Mouse (Mus musculus): ENCODE results near the gene Slc3a2. TPM values are rescaled to one million over a fixed set of nuclear protein-coding genes. Genes with fewer than 3 reads are reported as not detected.

Gene Slc3a2
- polyA plus RNA-seq, 1 experiment, result 207 TPM

DNA sequence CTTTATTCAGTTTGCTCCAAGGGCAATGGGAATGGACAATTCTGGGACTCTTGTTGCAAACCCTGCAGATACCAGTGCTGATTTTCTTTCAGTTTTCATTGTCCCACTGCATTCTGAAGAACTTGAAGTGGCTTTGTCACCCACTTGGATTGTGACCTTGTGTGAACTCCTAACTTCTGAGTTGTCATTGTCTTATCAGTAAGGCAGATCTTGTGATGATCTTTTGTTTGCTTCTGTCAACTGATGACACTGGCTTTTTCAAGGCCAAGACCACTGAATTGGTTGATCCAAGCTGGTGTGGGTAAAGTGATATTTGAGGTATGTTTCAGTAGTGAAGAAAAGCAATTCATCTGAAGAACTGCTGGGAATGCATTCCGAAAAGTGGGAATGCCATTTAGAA is 22.2 kb upstream of the Slc3a2 start:
- H3K4me3 ChIP-seq (ENCODE audit: insufficient read depth, poor library complexity, severe bottlenecking), result no peak overlapping the region

DNA sequence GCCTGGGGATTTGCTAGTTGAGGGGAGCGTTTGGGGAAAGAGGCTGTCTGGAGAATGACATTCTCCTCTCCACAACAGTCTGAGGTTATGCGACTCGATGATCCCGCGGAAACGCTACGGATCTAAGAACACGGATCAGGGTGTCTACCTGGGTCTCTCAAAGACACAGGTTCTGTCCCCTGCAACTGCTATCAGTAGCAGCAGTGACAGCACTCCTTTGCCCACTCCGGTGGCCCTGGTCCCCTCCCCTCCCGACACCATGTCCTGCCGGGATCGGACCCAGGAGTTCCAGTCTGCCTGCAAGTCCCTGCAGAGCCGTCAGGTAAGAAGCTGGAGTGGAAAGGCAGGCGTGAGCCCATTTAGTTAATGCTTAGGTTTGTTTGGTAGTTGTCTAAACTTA is 19.0 kb upstream of the Slc3a2 start:
- peaks cover 82% of the 10 kb centered on the region for H3K36me3 ChIP-seq (ENCODE audit: control insufficient read depth, insufficient read depth)
- H3ac ChIP-seq (ENCODE audit: control insufficient read depth, insufficient read length, low read depth), result peak overlapping the region; percentile 61
- no peak for TF ChIP-seq FOSL1 (IDR thresholded peaks at IDR 0.05; ENCODE audit: insufficient read depth, low read length, poor library complexity, severe bottlenecking)
- TF ChIP-seq CEBPB (IDR thresholded peaks at IDR 0.05; ENCODE audit: low read depth), result no peak
- no peak for TF ChIP-seq MYOD1 (IDR thresholded peaks at IDR 0.05; ENCODE audit: control insufficient read depth, insufficient read length, low read depth)
- TF ChIP-seq CTCF (IDR thresholded peaks at IDR 0.05; ENCODE audit: control insufficient read depth, insufficient read depth, insufficient read length), result no peak
- TF ChIP-seq MAX (IDR thresholded peaks at IDR 0.05), result no peak
- no peak for TF ChIP-seq MYOG (IDR thresholded peaks at IDR 0.05; ENCODE audit: control insufficient read depth, extremely low read depth, insufficient read length)
- no peak for TF ChIP-seq USF1 (IDR thresholded peaks at IDR 0.05; ENCODE audit: low read depth)

More for the DNA sequence above, 22.2 kb upstream of the Slc3a2 start:
- no peak for TF ChIP-seq FOSL1 (IDR thresholded peaks at IDR 0.05; ENCODE audit: insufficient read depth, low read length, poor library complexity, severe bottlenecking)
- no peak for TF ChIP-seq CEBPB (IDR thresholded peaks at IDR 0.05; ENCODE audit: low read depth)
- TF ChIP-seq MYOD1 (IDR thresholded peaks at IDR 0.05; ENCODE audit: control insufficient read depth, insufficient read length, low read depth), result no peak
- no peak for TF ChIP-seq MYOG (IDR thresholded peaks at IDR 0.05; ENCODE audit: control insufficient read depth, extremely low read depth, insufficient read length)
- no peak for TF ChIP-seq USF1 (IDR thresholded peaks at IDR 0.05; ENCODE audit: low read depth)
- TF ChIP-seq MAX (IDR thresholded peaks at IDR 0.05), result no peak
- TF ChIP-seq CTCF (IDR thresholded peaks at IDR 0.05; ENCODE audit: control insufficient read depth, insufficient read depth, insufficient read length), result no peak
- peaks cover 27% of the 10 kb centered on the region for H3K79me2 ChIP-seq (ENCODE audit: control insufficient read depth, insufficient read depth)
- H3ac ChIP-seq (ENCODE audit: control insufficient read depth, insufficient read length, low read depth), result no peak overlapping the region
- H3K36me3 ChIP-seq (ENCODE audit: control insufficient read depth, insufficient read depth), result peaks cover 79% of the 10 kb centered on the region
- H3K79me3 ChIP-seq (ENCODE audit: low read depth), result peaks cover 16% of the 10 kb centered on the region
- no peaks in the 10 kb centered on the region for H3K27me3 ChIP-seq (ENCODE audit: control insufficient read depth, insufficient read depth, insufficient read length)

DNA sequence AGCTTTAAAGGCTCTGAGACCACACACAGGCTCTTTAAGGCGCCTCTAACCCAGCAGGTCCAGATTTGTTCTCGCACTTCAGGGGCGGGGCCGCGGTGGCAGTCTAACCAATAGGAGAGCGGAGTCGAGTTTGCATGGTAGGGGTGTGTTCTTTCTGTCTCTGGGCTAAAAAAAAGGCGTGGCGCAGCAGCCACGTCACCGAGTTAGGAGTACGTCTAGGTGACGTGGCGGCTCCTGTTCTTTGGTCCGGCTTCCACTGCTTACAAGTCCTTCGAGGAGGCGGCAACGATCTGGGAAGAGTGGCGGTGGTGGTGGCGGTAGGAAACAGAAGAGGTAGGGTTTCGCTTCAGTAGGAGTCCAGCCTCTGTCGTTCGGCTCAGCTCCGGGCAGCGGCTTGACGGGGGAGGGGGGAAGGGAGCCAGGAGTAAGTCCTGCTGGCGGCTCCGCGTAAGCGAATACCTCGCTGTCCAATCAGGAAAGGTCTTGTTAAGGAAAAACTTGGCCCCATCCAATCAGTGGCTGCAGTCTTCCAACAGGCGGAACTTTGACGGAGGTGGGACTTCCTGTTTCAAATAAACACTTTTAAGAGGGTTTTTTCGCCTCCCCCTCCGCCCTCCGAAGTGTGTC is 18.2 kb upstream of the Slc3a2 start, which contains the start of gene Stx5a:
Gene Stx5a (plus strand): TSS at position 171 of the 627 bp plus-strand sequence.
- TF ChIP-seq CTCF (IDR thresholded peaks at IDR 0.05; ENCODE audit: control insufficient read depth, insufficient read depth, insufficient read length) (no peak), MYOG (IDR thresholded peaks at IDR 0.05; ENCODE audit: control insufficient read depth, extremely low read depth, insufficient read length) (no peak), USF1 (IDR thresholded peaks at IDR 0.05; ENCODE audit: low read depth) (no peak), CEBPB (IDR thresholded peaks at IDR 0.05; ENCODE audit: low read depth) (no peak), MYOD1 (IDR thresholded peaks at IDR 0.05; ENCODE audit: control insufficient read depth, insufficient read length, low read depth) (no peak), MAX (IDR thresholded peaks at IDR 0.05) (no peak), FOSL1 (IDR thresholded peaks at IDR 0.05; ENCODE audit: insufficient read depth, low read length, poor library complexity, severe bottlenecking) (no peak)
- peak within 1 kb of the TSS; percentile 95 for H3K4me3 ChIP-seq (ENCODE audit: insufficient read depth, poor library complexity, severe bottlenecking)
- peaks cover 34% of the 10 kb centered on the region for H3K79me3 ChIP-seq (ENCODE audit: low read depth)
- peaks cover 53% of the 10 kb centered on the region for H3K79me2 ChIP-seq (ENCODE audit: control insufficient read depth, insufficient read depth)
- no peaks in the 10 kb centered on the region for H3K27me3 ChIP-seq (ENCODE audit: control insufficient read depth, insufficient read depth, insufficient read length)
- peaks cover 75% of the 10 kb centered on the region for H3K36me3 ChIP-seq (ENCODE audit: control insufficient read depth, insufficient read depth)
- peak within 1 kb of the TSS; percentile 97 for H3ac ChIP-seq (ENCODE audit: control insufficient read depth, insufficient read length, low read depth)

More for the DNA sequence above, 19.0 kb upstream of the Slc3a2 start:
- Histone ChIP-seq H3K79me2 (ENCODE audit: control insufficient read depth, insufficient read depth) (peaks cover 45% of the 10 kb centered on the region), H3K79me3 (ENCODE audit: low read depth) (peaks cover 27% of the 10 kb centered on the region), H3K27me3 (ENCODE audit: control insufficient read depth, insufficient read depth, insufficient read length) (no peaks in the 10 kb centered on the region), H3K4me3 (ENCODE audit: insufficient read depth, poor library complexity, severe bottlenecking) (peak overlapping the region; percentile 95)

- peaks cover 40% of the 10 kb centered on the region for H3K79me3 ChIP-seq (ENCODE audit: low read depth)
- TF ChIP-seq CTCF (IDR thresholded peaks at IDR 0.05; ENCODE audit: control insufficient read depth, insufficient read depth, insufficient read length) (no peak), MYOD1 (IDR thresholded peaks at IDR 0.05; ENCODE audit: control insufficient read depth, insufficient read length, low read depth) (no peak)
- peak within 1 kb of the TSS; percentile 95 for H3K4me3 ChIP-seq (ENCODE audit: insufficient read depth, poor library complexity, severe bottlenecking)
- H3K79me2 ChIP-seq (ENCODE audit: control insufficient read depth, insufficient read depth), result peaks cover 61% of the 10 kb centered on the region
- H3K27me3 ChIP-seq (ENCODE audit: control insufficient read depth, insufficient read depth, insufficient read length), result no peaks in the 10 kb centered on the region
- H3K36me3 ChIP-seq (ENCODE audit: control insufficient read depth, insufficient read depth), result peaks cover 67% of the 10 kb centered on the region
- H3ac ChIP-seq (ENCODE audit: control insufficient read depth, insufficient read length, low read depth), result peak within 1 kb of the TSS; percentile 97
Measured at GRCm38 (mm10) chr19:8740603-8741002, 17.4 kb upstream of the Slc3a2 start, which contains the start of gene 1700092M07Rik. Gene 1700092M07Rik, plus strand, starts transcription at chr19:8740718.

GRCm38 (mm10) chr19:8739646-8740045 is 16.5 kb upstream of the Slc3a2 start:
- no peak overlapping the region for H3K4me3 ChIP-seq (ENCODE audit: insufficient read depth, poor library complexity, severe bottlenecking)
- TF ChIP-seq MYOD1 (IDR thresholded peaks at IDR 0.05; ENCODE audit: control insufficient read depth, insufficient read length, low read depth), result no peak
- no peak for TF ChIP-seq CEBPB (IDR thresholded peaks at IDR 0.05; ENCODE audit: low read depth)
- no peak for TF ChIP-seq MAX (IDR thresholded peaks at IDR 0.05)
- TF ChIP-seq FOSL1 (IDR thresholded peaks at IDR 0.05; ENCODE audit: insufficient read depth, low read length, poor library complexity, severe bottlenecking), result no peak
- no peak for TF ChIP-seq MYOG (IDR thresholded peaks at IDR 0.05; ENCODE audit: control insufficient read depth, extremely low read depth, insufficient read length)
- TF ChIP-seq CTCF (IDR thresholded peaks at IDR 0.05; ENCODE audit: control insufficient read depth, insufficient read depth, insufficient read length), result no peak
- no peak for TF ChIP-seq USF1 (IDR thresholded peaks at IDR 0.05; ENCODE audit: low read depth)
- peaks cover 63% of the 10 kb centered on the region for H3K79me2 ChIP-seq (ENCODE audit: control insufficient read depth, insufficient read depth)
- H3K79me3 ChIP-seq (ENCODE audit: low read depth), result peaks cover 40% of the 10 kb centered on the region
- H3K36me3 ChIP-seq (ENCODE audit: control insufficient read depth, insufficient read depth), result peaks cover 58% of the 10 kb centered on the region
- H3ac ChIP-seq (ENCODE audit: control insufficient read depth, insufficient read length, low read depth), result no peak overlapping the region
- no peaks in the 10 kb centered on the region for H3K27me3 ChIP-seq (ENCODE audit: control insufficient read depth, insufficient read depth, insufficient read length)
